Mouse (Mus musculus) megakaryocyte, embryonic 14.5 days (primary cell): ENCODE data around the gene Acta2.

ENCODE experiments used
- FLI1 ChIP-seq: IDR thresholded peaks from 2 replicates; pipeline ENCODE4 v1.6.1; 2012; ENCODE audit warnings: low read length, inconsistent platforms, mixed read lengths
- GATA1 ChIP-seq: IDR thresholded peaks from 3 replicates; pipeline ENCODE4 v1.6.1; 2012; ENCODE audit warnings: mixed read lengths, low read length, inconsistent platforms, borderline replicate concordance

- TF ChIP-seq GATA1 = no peak
- TF ChIP-seq FLI1 = no peak
These were observed 44.5 kb downstream of the Acta2 start for GRCm38 (mm10) chr19:34210841-34211240.
